Mouse (Mus musculus) heart, embryonic 12.5 days (tissue): ENCODE results near the gene Ddx25. TPM values are rescaled to one million over a fixed set of nuclear protein-coding genes. Genes with fewer than 3 reads are reported as not detected.

Source experiments
- ATAC-seq: fragments of 200-750 bp; cut with Nextera tagmentation; 2 replicates; pipeline ENCODE4 v1.8.0; 2017; ENCODE audit warnings: moderate TSS enrichment, moderate library complexity; ENCODE audit not compliant: insufficient number of reproducible peaks, low FRiP score
- H3K27ac ChIP-seq: fragments of 300-500 bp; sonication (generic); 2 replicates; pipeline ENCODE4 v1.5.1; 2016; ENCODE audit warnings: mild to moderate bottlenecking, moderate library complexity; ENCODE audit not compliant: poor library complexity, severe bottlenecking
- H3K27me3 ChIP-seq: fragments of 300-500 bp; sonication (generic); replicated peaks from 2 replicates; pipeline ENCODE4 v1.6.1; 2016; ENCODE audit warnings: mild to moderate bottlenecking, moderate library complexity
- H3K36me3 ChIP-seq: fragments of 300-500 bp; sonication (generic); 2 replicates; pipeline ENCODE4 v1.6.1; 2016; ENCODE audit warnings: mild to moderate bottlenecking, moderate library complexity
- H3K4me1 ChIP-seq: fragments of 300-500 bp; sonication (generic); replicated peaks from 2 replicates; pipeline ENCODE4 v1.6.1; 2016; ENCODE audit warnings: mild to moderate bottlenecking
- H3K4me2 ChIP-seq: fragments of 300-500 bp; sonication (generic); 2 replicates; pipeline ENCODE4 v1.6.1; 2016; ENCODE audit warnings: mild to moderate bottlenecking, moderate library complexity
- H3K4me3 ChIP-seq: fragments of 300-500 bp; sonication (generic); 2 replicates; pipeline ENCODE4 v1.5.1; 2016; ENCODE audit warnings: mild to moderate bottlenecking
- H3K9ac ChIP-seq: fragments of 300-500 bp; sonication (generic); 2 replicates; pipeline ENCODE4 v1.6.1; 2016; ENCODE audit warnings: mild to moderate bottlenecking, moderate library complexity
- H3K9me3 ChIP-seq: fragments of 300-500 bp; sonication (generic); replicated peaks from 2 replicates; pipeline ENCODE4 v1.6.1; 2016; ENCODE audit warnings: mild to moderate bottlenecking, moderate library complexity
- WGBS: fragments of 180-500 bp; shearing (Covaris S2); methylation state at CpG from one replicate; pipeline ENCODE4 v1.1.7; 2016; 5-methylcytosine and 5-hydroxymethylcytosine counted together
- polyA plus RNA-seq: library from polyadenylated mRNA; unstranded; fragments of >200 nt; fragmentation: Nextera tagmentation; extraction: Ambion mirVana; gene quantifications from 2 replicates; pipeline ENCODE4 v1.2.1, GENCODE M21; 2016

Gene Ddx25
- polyA plus RNA-seq, 1 experiment from 2014 or later, result 1.7 TPM

DNA sequence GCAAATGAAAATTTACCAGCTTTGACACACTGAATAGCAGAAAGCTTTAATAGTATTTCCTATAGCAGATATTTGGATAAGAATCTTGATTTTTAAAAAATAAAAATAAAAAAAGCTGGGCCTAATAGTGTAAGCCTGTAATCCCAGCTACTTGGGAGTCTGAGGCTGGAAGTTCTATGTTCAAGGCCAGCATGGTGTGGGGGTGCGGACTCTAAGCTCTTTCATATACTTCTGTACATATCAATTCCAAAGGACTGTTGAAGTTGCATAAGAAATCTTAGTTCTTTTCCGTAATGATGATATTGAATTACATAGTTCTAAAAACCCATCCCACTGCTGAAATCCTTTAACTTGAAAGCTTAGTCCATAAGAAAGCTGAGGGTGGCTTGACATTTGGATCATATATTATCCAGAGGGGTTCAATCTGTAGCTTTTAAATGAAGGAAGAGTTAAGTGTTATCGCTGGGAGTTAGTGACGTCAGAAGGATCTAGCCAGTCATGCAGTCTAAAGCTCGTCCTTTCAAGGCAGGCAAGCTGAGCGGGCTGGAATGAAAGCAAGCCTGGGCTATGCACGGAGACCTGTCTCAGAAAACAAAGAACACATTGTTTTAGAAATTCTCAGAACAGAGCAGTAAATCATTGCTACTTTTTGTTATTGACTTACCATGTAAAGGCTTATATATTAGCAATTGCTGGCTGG is 65.1 kb downstream of the Ddx25 start:
- no peak overlapping the region for H3K4me2 ChIP-seq
- H3K27ac ChIP-seq, result no peak overlapping the region
- no peak overlapping the region for H3K9ac ChIP-seq
- 59% methylated on average over 7 of the region's 7 CpGs for WGBS
- no peaks in the 10 kb centered on the region for H3K9me3 ChIP-seq
- H3K27me3 ChIP-seq, result no peaks in the 10 kb centered on the region
- H3K36me3 ChIP-seq, result peaks cover 27% of the 10 kb centered on the region
- H3K4me3 ChIP-seq, result no peak overlapping the region
- no peak for ATAC-seq
- 0 out of 2 replicates have a peak, but pooled peaks cover 8% of the 10 kb centered on the region for H3K4me1 ChIP-seq

DNA sequence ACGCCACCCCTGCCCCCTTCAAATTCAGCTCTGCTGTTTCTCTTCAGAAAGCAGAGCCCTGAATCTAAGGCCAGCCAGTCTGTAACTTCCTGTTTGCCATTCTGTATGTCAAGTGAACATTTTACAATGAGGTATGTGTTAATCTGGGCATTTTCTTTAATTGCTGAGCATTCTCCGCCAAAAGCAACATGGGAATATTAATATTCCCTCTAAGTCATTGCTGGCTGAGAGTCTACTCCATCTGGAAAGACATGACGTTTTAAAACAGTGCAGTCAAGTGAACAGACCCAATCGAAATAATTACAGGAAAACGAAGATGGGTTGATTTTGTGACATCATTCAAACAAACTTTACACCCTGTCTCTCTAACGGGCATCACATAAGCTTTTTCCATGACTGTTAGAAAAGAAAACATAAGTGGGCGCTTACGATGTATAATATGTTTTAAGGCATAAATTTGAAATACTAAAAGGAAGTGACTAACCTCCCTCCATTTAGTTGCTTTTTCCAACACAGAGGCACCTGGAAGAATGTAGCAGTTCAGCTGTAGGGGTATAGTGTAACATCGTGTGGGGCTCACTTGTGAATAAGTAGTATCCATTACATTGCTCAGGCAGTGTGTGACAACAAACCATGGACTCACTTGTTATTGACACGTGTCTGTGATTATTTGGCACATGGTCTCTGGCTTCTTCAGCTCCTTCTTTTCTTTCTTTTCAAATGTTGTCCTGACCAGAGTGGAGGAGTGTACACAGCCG is 67.0 kb downstream of the Ddx25 start:
- Histone ChIP-seq H3K9me3 (no peaks in the 10 kb centered on the region), H3K9ac (no peak overlapping the region), H3K27ac (no peak overlapping the region), H3K36me3 (peaks cover 43% of the 10 kb centered on the region), H3K4me1 (0 out of 2 replicates have a peak, but pooled peaks cover 8% of the 10 kb centered on the region), H3K4me2 (no peak overlapping the region), H3K4me3 (no peak overlapping the region), H3K27me3 (no peaks in the 10 kb centered on the region)
- no peak for ATAC-seq
- 82% methylated on average over 11 of the region's 11 CpGs for WGBS

GRCm38 (mm10) chr9:35488496-35488895 is 69.8 kb downstream of the Ddx25 start:
- no peak overlapping the region for H3K4me3 ChIP-seq
- H3K4me2 ChIP-seq, result no peak overlapping the region
- no peaks in the 10 kb centered on the region for H3K4me1 ChIP-seq
- H3K9me3 ChIP-seq, result no peaks in the 10 kb centered on the region
- H3K27ac ChIP-seq, result no peak overlapping the region
- no peak overlapping the region for H3K9ac ChIP-seq
- no peak for ATAC-seq
- 82% methylated on average over 4 of the region's 4 CpGs for WGBS
- H3K27me3 ChIP-seq, result no peaks in the 10 kb centered on the region
- peaks cover 59% of the 10 kb centered on the region for H3K36me3 ChIP-seq

Other genes with a start within 250 kb of the Ddx25 start
- gene Cdon, start 137.4 kb downstream of the Ddx25 start, polyA plus RNA-seq, result 7.0 and 8.2 TPM in 2 replicates
- not detected in 2 replicates for gene Gm1113, start 40.3 kb downstream of the Ddx25 start, polyA plus RNA-seq
- 12.3 and 14.0 TPM in 2 replicates for gene Pus3, start 67 bp upstream of the Ddx25 start, polyA plus RNA-seq
- 0.45 and 0.66 TPM in 2 replicates for gene Pate2, start 11.8 kb upstream of the Ddx25 start, polyA plus RNA-seq
- 13.6 and 14.9 TPM in 2 replicates for gene Hyls1, start 11.9 kb upstream of the Ddx25 start, polyA plus RNA-seq
- not detected in 2 replicates for gene Pate4, start 53.4 kb upstream of the Ddx25 start, polyA plus RNA-seq
- gene Pate3, start 89.7 kb upstream of the Ddx25 start, polyA plus RNA-seq, result not detected in 2 replicates
- not detected in 2 replicates for gene Pate1, start 128.9 kb upstream of the Ddx25 start, polyA plus RNA-seq
- not detected in 2 replicates for gene Gm17677, start 182.5 kb upstream of the Ddx25 start, polyA plus RNA-seq
- gene Gm17727, start 219.6 kb upstream of the Ddx25 start, polyA plus RNA-seq, result not detected in 2 replicates
- not detected in 2 replicates for gene Gm27235, start 231.6 kb upstream of the Ddx25 start, polyA plus RNA-seq
- not detected in 2 replicates for gene D730048I06Rik, start 231.6 kb upstream of the Ddx25 start, polyA plus RNA-seq